Mouse (Mus musculus) neural tube, embryonic 15.5 days (tissue): ENCODE results near the gene Gas7. TPM values are rescaled to one million over a fixed set of nuclear protein-coding genes. Genes with fewer than 3 reads are reported as not detected.

Experiments
- ATAC-seq: fragments of 200-750 bp; cut with Nextera tagmentation; 2 replicates; pipeline ENCODE4 v1.8.0; 2017; ENCODE audit warnings: mild to moderate bottlenecking, moderate TSS enrichment, moderate library complexity; ENCODE audit not compliant: low FRiP score
- H3K27ac ChIP-seq: fragments of 300-500 bp; sonication (generic); replicated peaks from 2 replicates; pipeline ENCODE4 v1.5.1; 2015; ENCODE audit warnings: mild to moderate bottlenecking, inconsistent platforms
- H3K27me3 ChIP-seq: fragments of 300-500 bp; sonication (generic); replicated peaks from 2 replicates; pipeline ENCODE4 v1.6.1; 2015; ENCODE audit warnings: inconsistent platforms
- H3K36me3 ChIP-seq: fragments of 300-500 bp; sonication (generic); 2 replicates; pipeline ENCODE4 v1.6.1; 2015; ENCODE audit warnings: inconsistent platforms
- H3K4me1 ChIP-seq: fragments of 300-500 bp; sonication (generic); 2 replicates; pipeline ENCODE4 v1.6.1; 2015; ENCODE audit warnings: inconsistent platforms
- H3K4me2 ChIP-seq: fragments of 300-500 bp; sonication (generic); 2 replicates; pipeline ENCODE4 v1.6.1; 2015; ENCODE audit warnings: inconsistent platforms, mild to moderate bottlenecking, moderate library complexity
- H3K4me3 ChIP-seq: fragments of 300-500 bp; sonication (generic); replicated peaks from 2 replicates; pipeline ENCODE4 v1.5.1; 2015; ENCODE audit warnings: mild to moderate bottlenecking, inconsistent platforms
- H3K9ac ChIP-seq: fragments of 300-500 bp; sonication (generic); replicated peaks from 2 replicates; pipeline ENCODE4 v1.6.1; 2015; ENCODE audit warnings: mild to moderate bottlenecking, inconsistent platforms
- H3K9me3 ChIP-seq: fragments of 300-500 bp; sonication (generic); replicated peaks from 2 replicates; pipeline ENCODE4 v1.6.1; 2016; ENCODE audit warnings: inconsistent platforms
- WGBS: fragments of 180-500 bp; shearing (Covaris S2); methylation state at CpG from one replicate; pipeline ENCODE4 v1.1.7; 2015; ENCODE audit warnings: mixed read lengths; 5-methylcytosine and 5-hydroxymethylcytosine counted together
- polyA plus RNA-seq: library from polyadenylated mRNA; unstranded; fragments of >200 nt; fragmentation: Nextera tagmentation; extraction: Ambion mirVana; gene quantifications from 2 replicates; pipeline ENCODE4 v1.2.1, GENCODE M21; 2015

Gas7 gene
- polyA plus RNA-seq, result 26.6 and 26.7 TPM in 2 replicates

GRCm38 (mm10) chr11:67454874-67455526 is at the start of gene Gas7:
Gene Gas7, plus strand, starts transcription at chr11:67455437.
- Histone ChIP-seq H3K4me2 (peak within 1 kb of the TSS; percentile 98), H3K4me3 (peak within 1 kb of the TSS; percentile 63), H3K4me1 (peaks cover 16% of the 10 kb centered on the region), H3K27me3 (peaks cover 6% of the 10 kb centered on the region), H3K27ac (peak within 1 kb of the TSS; percentile 43), H3K9ac (peak within 1 kb of the TSS; percentile 67), H3K9me3 (no peaks in the 10 kb centered on the region), H3K36me3 (no peaks in the 10 kb centered on the region)
- peak; percentile 81 for ATAC-seq
- WGBS, result under 1% methylated on average over 78 of the region's 78 CpGs

GRCm38 (mm10) chr11:67414346-67414940 is 40.8 kb upstream of the Gas7 start:
- H3K36me3 ChIP-seq, result no peaks in the 10 kb centered on the region
- H3K4me1 ChIP-seq, result no peaks in the 10 kb centered on the region
- no peak overlapping the region for H3K27ac ChIP-seq
- no peak overlapping the region for H3K9ac ChIP-seq
- no peak overlapping the region for H3K4me2 ChIP-seq
- 79% methylated on average over 6 of the region's 6 CpGs for WGBS
- no peak for ATAC-seq
- no peak overlapping the region for H3K4me3 ChIP-seq
- no peaks in the 10 kb centered on the region for H3K9me3 ChIP-seq
- no peaks in the 10 kb centered on the region for H3K27me3 ChIP-seq

- WGBS, result 51% methylated on average over 13 of the region's 13 CpGs
- H3K9me3 ChIP-seq, result no peaks in the 10 kb centered on the region
- no peaks in the 10 kb centered on the region for H3K27me3 ChIP-seq
- H3K4me1 ChIP-seq, result no peaks in the 10 kb centered on the region
- no peak overlapping the region for H3K9ac ChIP-seq
- no peak overlapping the region for H3K27ac ChIP-seq
- no peak overlapping the region for H3K4me3 ChIP-seq
- no peaks in the 10 kb centered on the region for H3K36me3 ChIP-seq
- ATAC-seq, result no peak
- peak overlapping the region; percentile 23 for H3K4me2 ChIP-seq
Measured at GRCm38 (mm10) chr11:67423575-67423974, 31.7 kb upstream of the Gas7 start.

GRCm38 (mm10) chr11:67428196-67428595 is 27.0 kb upstream of the Gas7 start:
- no peak overlapping the region for H3K4me2 ChIP-seq
- 47% methylated on average over 3 of the region's 3 CpGs for WGBS
- H3K36me3 ChIP-seq, result no peaks in the 10 kb centered on the region

GRCm38 (mm10) chr11:67429836-67430235 is 25.4 kb upstream of the Gas7 start:
- H3K36me3 ChIP-seq, result no peaks in the 10 kb centered on the region
- 62% methylated on average over 1 of the region's 1 CpGs for WGBS
- ATAC-seq, result no peak
- H3K4me1 ChIP-seq, result 0 out of 2 replicates have a peak, but pooled peaks cover 5% of the 10 kb centered on the region
- no peak overlapping the region for H3K4me3 ChIP-seq
- no peak overlapping the region for H3K27ac ChIP-seq
- no peak overlapping the region for H3K9ac ChIP-seq
- no peaks in the 10 kb centered on the region for H3K27me3 ChIP-seq
- H3K9me3 ChIP-seq, result no peaks in the 10 kb centered on the region
- no peak overlapping the region for H3K4me2 ChIP-seq

More at GRCm38 (mm10) chr11:67428196-67428595, 27.0 kb upstream of the Gas7 start:
- 0 out of 2 replicates have a peak, but pooled peaks cover 5% of the 10 kb centered on the region for H3K4me1 ChIP-seq
- H3K27ac ChIP-seq, result no peak overlapping the region
- H3K9me3 ChIP-seq, result no peaks in the 10 kb centered on the region
- no peak for ATAC-seq
- no peak overlapping the region for H3K4me3 ChIP-seq
- H3K9ac ChIP-seq, result no peak overlapping the region
- no peaks in the 10 kb centered on the region for H3K27me3 ChIP-seq

- no peak for ATAC-seq
- no peak overlapping the region for H3K4me3 ChIP-seq
Measured at GRCm38 (mm10) chr11:67431116-67431645, 24.1 kb upstream of the Gas7 start.

GRCm38 (mm10) chr11:67431864-67432263 is 23.4 kb upstream of the Gas7 start:
- Histone ChIP-seq H3K27me3 (no peaks in the 10 kb centered on the region), H3K9ac (no peak overlapping the region), H3K4me3 (no peak overlapping the region), H3K4me2 (no peak overlapping the region), H3K4me1 (0 out of 2 replicates have a peak, but pooled peaks cover 5% of the 10 kb centered on the region), H3K9me3 (no peaks in the 10 kb centered on the region), H3K27ac (no peak overlapping the region), H3K36me3 (no peaks in the 10 kb centered on the region)
- 77% methylated on average over 4 of the region's 4 CpGs for WGBS
- ATAC-seq, result no peak

More at GRCm38 (mm10) chr11:67431116-67431645, 24.1 kb upstream of the Gas7 start:
- H3K27me3 ChIP-seq, result no peaks in the 10 kb centered on the region
- no peak overlapping the region for H3K4me2 ChIP-seq
- 0 out of 2 replicates have a peak, but pooled peaks cover 5% of the 10 kb centered on the region for H3K4me1 ChIP-seq
- no peaks in the 10 kb centered on the region for H3K9me3 ChIP-seq
- no peaks in the 10 kb centered on the region for H3K36me3 ChIP-seq
- H3K27ac ChIP-seq, result no peak overlapping the region
- H3K9ac ChIP-seq, result no peak overlapping the region
- 22% methylated on average over 14 of the region's 14 CpGs for WGBS

GRCm38 (mm10) chr11:67433763-67434162 is 21.5 kb upstream of the Gas7 start:
- H3K4me3 ChIP-seq, result no peak overlapping the region
- no peak overlapping the region for H3K9ac ChIP-seq
- WGBS, result 84% methylated on average over 5 of the region's 5 CpGs
- no peaks in the 10 kb centered on the region for H3K36me3 ChIP-seq
- H3K4me1 ChIP-seq, result 0 out of 2 replicates have a peak, but pooled peaks cover 5% of the 10 kb centered on the region
- no peaks in the 10 kb centered on the region for H3K27me3 ChIP-seq
- no peaks in the 10 kb centered on the region for H3K9me3 ChIP-seq
- no peak overlapping the region for H3K4me2 ChIP-seq
- H3K27ac ChIP-seq, result no peak overlapping the region
- ATAC-seq, result no peak

GRCm38 (mm10) chr11:67438746-67439145 is 16.5 kb upstream of the Gas7 start:
- H3K4me2 ChIP-seq, result no peak overlapping the region
- 95% methylated on average over 5 of the region's 5 CpGs for WGBS
- H3K4me3 ChIP-seq, result no peak overlapping the region
- no peaks in the 10 kb centered on the region for H3K36me3 ChIP-seq
- H3K9me3 ChIP-seq, result no peaks in the 10 kb centered on the region
- H3K27ac ChIP-seq, result no peak overlapping the region
- no peaks in the 10 kb centered on the region for H3K27me3 ChIP-seq
- no peaks in the 10 kb centered on the region for H3K4me1 ChIP-seq
- no peak overlapping the region for H3K9ac ChIP-seq
- ATAC-seq, result no peak

- H3K4me1 ChIP-seq, result no peaks in the 10 kb centered on the region
- H3K4me3 ChIP-seq, result no peak overlapping the region
- H3K36me3 ChIP-seq, result no peaks in the 10 kb centered on the region
- no peak overlapping the region for H3K27ac ChIP-seq
- no peak overlapping the region for H3K9ac ChIP-seq
- no peaks in the 10 kb centered on the region for H3K27me3 ChIP-seq
- H3K9me3 ChIP-seq, result no peaks in the 10 kb centered on the region
- H3K4me2 ChIP-seq, result no peak overlapping the region
- no peak for ATAC-seq
- WGBS, result 60% methylated on average over 14 of the region's 14 CpGs
Measured at GRCm38 (mm10) chr11:67445058-67445825, 10.0 kb upstream of the Gas7 start.

GRCm38 (mm10) chr11:67451525-67451924 is 3.7 kb upstream of the Gas7 start:
- Histone ChIP-seq H3K4me3 (no peak overlapping the region), H3K27me3 (no peaks in the 10 kb centered on the region; the same call in 1 of the 2 replicates), H3K27ac (no peak overlapping the region), H3K9me3 (no peaks in the 10 kb centered on the region), H3K4me2 (no peak overlapping the region), H3K4me1 (peaks cover 16% of the 10 kb centered on the region), H3K36me3 (no peaks in the 10 kb centered on the region), H3K9ac (no peak overlapping the region)
- no peak for ATAC-seq
- 83% methylated on average over 5 of the region's 5 CpGs for WGBS
